Mouse (Mus musculus) small intestine, adult 2 months (tissue): ENCODE measurements at regions not wholly inside any gene's neighbourhood (a gene's known extent, or its start where the extent isn't known, plus 50 kb on each side); places are given as distances from the start of the nearest gene placed in this dataset.

ENCODE experiments used
- H3K27ac ChIP-seq: fragments of 200-500 bp; 2 replicates; pipeline ENCODE4 v1.5.1; 2012; ENCODE audit warnings: low read depth, low read length, control low read depth, inconsistent platforms; ENCODE audit not compliant: insufficient read depth
- H3K27me3 ChIP-seq: fragments of 200-500 bp; 2 replicates; pipeline ENCODE4 v1.6.1; 2012; ENCODE audit warnings: mild to moderate bottlenecking, moderate library complexity, low read length, inconsistent platforms; ENCODE audit not compliant: control insufficient read depth, insufficient read depth
- H3K36me3 ChIP-seq: fragments of 200-500 bp; 2 replicates; pipeline ENCODE4 v1.6.1; 2012; ENCODE audit warnings: mild to moderate bottlenecking, low read length, control low read depth, inconsistent platforms; ENCODE audit not compliant: control insufficient read depth, insufficient read depth
- H3K4me1 ChIP-seq: fragments of 200-500 bp; 2 replicates; pipeline ENCODE4 v1.6.1; 2012; ENCODE audit warnings: low read length, inconsistent platforms, mixed read lengths; ENCODE audit not compliant: control insufficient read depth, insufficient read depth, insufficient read length
- H3K4me3 ChIP-seq: fragments of 200-500 bp; 2 replicates; pipeline ENCODE4 v1.5.1; 2012; ENCODE audit warnings: low read depth, mild to moderate bottlenecking, control low read depth, inconsistent platforms, low read length, moderate library complexity
- CTCF ChIP-seq: fragments of 200-500 bp; IDR thresholded peaks from 2 replicates; pipeline ENCODE4 v1.5.1; 2012; ENCODE audit warnings: low read depth, mild to moderate bottlenecking, control low read depth, inconsistent platforms, low read length, moderate library complexity, mixed read lengths; ENCODE audit not compliant: insufficient replicate concordance, insufficient read length; ENCODE audit errors: extremely low read depth
- POLR2A ChIP-seq: fragments of 200-500 bp; IDR thresholded peaks from 2 replicates; pipeline ENCODE4 v1.6.1; 2012; ENCODE audit warnings: low read depth, mild to moderate bottlenecking, control low read depth, inconsistent platforms, low read length, moderate library complexity
- WGBS: fragments of 180-500 bp; shearing (Covaris S2); methylation state at CpG from one replicate; pipeline ENCODE4 v1.1.7; 2018; 5-methylcytosine and 5-hydroxymethylcytosine counted together

GRCm38 (mm10) chr7:70172431-70172830 is 194.1 kb downstream of the Nr2f2 start:
- H3K4me1 ChIP-seq = no peaks in the 10 kb centered on the region
- H3K27ac ChIP-seq = no peak overlapping the region
- H3K4me3 ChIP-seq = no peak overlapping the region
- no peaks in the 10 kb centered on the region for H3K27me3 ChIP-seq
- no peaks in the 10 kb centered on the region for H3K36me3 ChIP-seq
- TF ChIP-seq CTCF = no peak
- no peak for TF ChIP-seq POLR2A
- 29% methylated on average over 7 of the region's 7 CpGs for WGBS

GRCm38 (mm10) chr7:70171456-70171855 is 195.1 kb downstream of the Nr2f2 start:
- Histone ChIP-seq H3K4me1 (no peaks in the 10 kb centered on the region), H3K4me3 (no peak overlapping the region), H3K27ac (no peak overlapping the region), H3K27me3 (no peaks in the 10 kb centered on the region), H3K36me3 (no peaks in the 10 kb centered on the region)
- 79% methylated on average over 4 of the region's 4 CpGs for WGBS
- TF ChIP-seq POLR2A = no peak
- TF ChIP-seq CTCF = no peak

GRCm38 (mm10) chr7:70168080-70168479 is 198.5 kb downstream of the Nr2f2 start:
- H3K27me3 ChIP-seq = no peaks in the 10 kb centered on the region
- no peaks in the 10 kb centered on the region for H3K4me1 ChIP-seq
- no peaks in the 10 kb centered on the region for H3K36me3 ChIP-seq
- H3K27ac ChIP-seq = no peak overlapping the region
- WGBS = 31% methylated on average over 4 of the region's 4 CpGs
- TF ChIP-seq CTCF (no peak), POLR2A (no peak)
- H3K4me3 ChIP-seq = no peak overlapping the region

GRCm38 (mm10) chr7:70166081-70166480 is 200.5 kb downstream of the Nr2f2 start:
- WGBS = 82% methylated on average over 5 of the region's 5 CpGs
- Histone ChIP-seq H3K4me1 (no peaks in the 10 kb centered on the region), H3K4me3 (no peak overlapping the region), H3K27me3 (no peaks in the 10 kb centered on the region), H3K27ac (no peak overlapping the region), H3K36me3 (no peaks in the 10 kb centered on the region)
- TF ChIP-seq CTCF = no peak
- no peak for TF ChIP-seq POLR2A

GRCm38 (mm10) chr7:70165501-70165900 is 201.0 kb downstream of the Nr2f2 start:
- H3K27ac ChIP-seq = no peak overlapping the region
- no peak overlapping the region for H3K4me3 ChIP-seq
- no peaks in the 10 kb centered on the region for H3K36me3 ChIP-seq
- 56% methylated on average over 4 of the region's 4 CpGs for WGBS
- TF ChIP-seq POLR2A (no peak), CTCF (no peak)
- no peaks in the 10 kb centered on the region for H3K4me1 ChIP-seq
- no peaks in the 10 kb centered on the region for H3K27me3 ChIP-seq

- Histone ChIP-seq H3K4me3 (no peak overlapping the region), H3K4me1 (no peaks in the 10 kb centered on the region), H3K27me3 (no peaks in the 10 kb centered on the region), H3K27ac (no peak overlapping the region), H3K36me3 (no peaks in the 10 kb centered on the region)
- WGBS = 70% methylated on average over 6 of the region's 6 CpGs
- TF ChIP-seq CTCF (no peak), POLR2A (no peak)
Observed at GRCm38 (mm10) chr7:70164691-70165193, 201.8 kb downstream of the Nr2f2 start.

- Histone ChIP-seq H3K27ac (no peak overlapping the region), H3K4me1 (no peaks in the 10 kb centered on the region), H3K36me3 (no peaks in the 10 kb centered on the region), H3K27me3 (no peaks in the 10 kb centered on the region), H3K4me3 (no peak overlapping the region)
- TF ChIP-seq POLR2A = no peak
- no peak for TF ChIP-seq CTCF
- 81% methylated on average over 8 of the region's 8 CpGs for WGBS
Observed at GRCm38 (mm10) chr7:70158531-70158930, 208.0 kb downstream of the Nr2f2 start.
